Mouse (Mus musculus) adrenal gland, postnatal 36 days (tissue): ENCODE results near the gene Slc6a17. TPM values are rescaled to one million over a fixed set of nuclear protein-coding genes. Genes with fewer than 3 reads are reported as not detected.
A peak's percentile ranks its signal among the peaks of the same experiment; 100 is the strongest.

Experiments
- DNase-seq, 2 experiments: peaks; one replicate each; pipeline ENCODE4 v3.0.0; 2021; ENCODE audit warnings: mixed read lengths in 1 of 2
- total RNA-seq, 2 experiments: library from RNA; stranded (reverse); gene quantifications; 2 replicates each; pipeline ENCODE4 v1.2.3; 2021

Gene Slc6a17
- total RNA-seq, 2 experiments from 2014 or later = 2.5 to 10.7 TPM

GRCm38 (mm10) chr3:107462160-107462559 lies 55.7 kb downstream of the Slc6a17 start:
- DNase-seq = peak; percentile 71 to 85

GRCm38 (mm10) chr3:107459773-107460431 lies 57.9 kb downstream of the Slc6a17 start:
- DNase-seq = peak; percentile 40 to 45

GRCm38 (mm10) chr3:107459196-107459772 lies 58.5 kb downstream of the Slc6a17 start, which contains the start of gene Kcnc4:
Gene Kcnc4, minus strand, starts transcription at chr3:107459552.
- peak; percentile 22 to 44 for DNase-seq

- DNase-seq = peak; percentile 5 to 25
Observed at GRCm38 (mm10) chr3:107458528-107459195, 59.2 kb downstream of the Slc6a17 start.

GRCm38 (mm10) chr3:107458104-107458503 lies 59.7 kb downstream of the Slc6a17 start:
- DNase-seq = no peak

- DNase-seq = no peak
Observed at GRCm38 (mm10) chr3:107454280-107454679, 63.5 kb downstream of the Slc6a17 start.

GRCm38 (mm10) chr3:107446822-107447221 lies 71.0 kb downstream of the Slc6a17 start:
- DNase-seq = peak in 1 of 2 experiments; percentile 34

- DNase-seq = no peak
Observed at GRCm38 (mm10) chr3:107443866-107444265, 74.0 kb downstream of the Slc6a17 start.

GRCm38 (mm10) chr3:107442191-107442590 lies 75.6 kb downstream of the Slc6a17 start:
- DNase-seq = no peak

- DNase-seq = no peak
Observed at GRCm38 (mm10) chr3:107441306-107441705, 76.5 kb downstream of the Slc6a17 start.

GRCm38 (mm10) chr3:107439280-107439679 lies 78.5 kb downstream of the Slc6a17 start:
- no peak for DNase-seq

GRCm38 (mm10) chr3:107437666-107438065 lies 80.2 kb downstream of the Slc6a17 start:
- peak; percentile 59 to 71 for DNase-seq

GRCm38 (mm10) chr3:107436434-107436833 lies 81.4 kb downstream of the Slc6a17 start:
- no peak for DNase-seq

GRCm38 (mm10) chr3:107433614-107434013 lies 84.2 kb downstream of the Slc6a17 start:
- DNase-seq = peak; percentile 64 to 67

GRCm38 (mm10) chr3:107431268-107431667 lies 86.5 kb downstream of the Slc6a17 start:
- DNase-seq = no peak

- no peak for DNase-seq
Observed at GRCm38 (mm10) chr3:107424258-107425041, 93.4 kb downstream of the Slc6a17 start.

GRCm38 (mm10) chr3:107420156-107420555 lies 97.7 kb downstream of the Slc6a17 start:
- no peak for DNase-seq

Other genes starting within 250 kb of the Slc6a17 start
- gene Lamtor5, start 239.2 kb downstream of the Slc6a17 start, total RNA-seq = 10 to 100 TPM; 83.2 to 87.6 TPM
- gene Slc16a4, start 226.8 kb downstream of the Slc6a17 start, total RNA-seq = under 1 TPM; 0.23 to 0.63 TPM
- gene Rbm15, start 184.3 kb downstream of the Slc6a17 start, total RNA-seq = 10 to 100 TPM; 36.5 to 40.8 TPM
- 10 to 100 TPM in 1 of 2 experiments, 1 to 10 TPM in 1; 5.1 to 10.5 TPM for gene Kcnc4, start 58.5 kb downstream of the Slc6a17 start, total RNA-seq
- gene Ubl4b, start 37.1 kb upstream of the Slc6a17 start, total RNA-seq = not detected
- gene Alx3, start 77.0 kb upstream of the Slc6a17 start, total RNA-seq = not detected
- gene Gm10961, start 113.3 kb upstream of the Slc6a17 start, total RNA-seq = not detected
- gene Strip1, start 113.7 kb upstream of the Slc6a17 start, total RNA-seq = 10 to 100 TPM; 31.1 to 33.5 TPM
- gene Ahcyl1, start 178.5 kb upstream of the Slc6a17 start, total RNA-seq = 100 to 1,000 TPM; 230 to 232 TPM
- 10 to 100 TPM; 14.2 to 27.4 TPM for gene Csf1, start 242.5 kb upstream of the Slc6a17 start, total RNA-seq